Mouse (Mus musculus): Measurements from ENCODE around the gene Rnf212b.

- no peak for TF ChIP-seq CEBPB (IDR thresholded peaks at IDR 0.05; ENCODE audit: insufficient read depth, poor library complexity, severe bottlenecking)
- TF ChIP-seq MYOG (IDR thresholded peaks at IDR 0.05; ENCODE audit: control insufficient read depth in 1 of 3, insufficient read depth in 1 of 3, insufficient read length in 2 of 3, low read depth in 2 of 3), result no peak
- TF ChIP-seq POLR2AphosphoS2 (IDR thresholded peaks at IDR 0.05; ENCODE audit: insufficient read length, low read depth), result no peak
- TF ChIP-seq POLR2A (IDR thresholded peaks at IDR 0.05; ENCODE audit: insufficient read length, low read depth), result no peak
- no peak for TF ChIP-seq TCF12 (IDR thresholded peaks at IDR 0.05; ENCODE audit: insufficient read depth, poor library complexity, severe bottlenecking)
- TF ChIP-seq E2F4 (IDR thresholded peaks at IDR 0.05; ENCODE audit: insufficient read depth), result no peak
- TF ChIP-seq USF1 (IDR thresholded peaks at IDR 0.05; ENCODE audit: low read depth), result no peak
- no peak for TF ChIP-seq MYOD1 (IDR thresholded peaks at IDR 0.05; ENCODE audit: control insufficient read depth in 1 of 3, insufficient read length in 2 of 3, low read depth in 2 of 3)
- no peak for TF ChIP-seq MAX (IDR thresholded peaks at IDR 0.05; ENCODE audit: low read depth)
- no peak for TF ChIP-seq SRF (IDR thresholded peaks at IDR 0.05; ENCODE audit: control insufficient read depth, insufficient read length, low read depth)
Observed at GRCm38 (mm10) chr14:54777893-54778292, 36.0 kb upstream of the Rnf212b start.
